Mouse (Mus musculus): ENCODE measurements around the gene Qrich1. TPM values are rescaled to one million over a fixed set of nuclear protein-coding genes. Genes with fewer than 3 reads are reported as not detected.

The Qrich1 gene
- total RNA-seq, 2 experiments from 2014 or later, result 140 to 155 TPM

GRCm38 (mm10) chr9:108566815-108567776 is 50.5 kb downstream of the Qrich1 start, which contains the start of gene Ndufaf3:
Ndufaf3 (minus strand) TSS chr9:108567434.
- Histone ChIP-seq H3K4me3 (peak within 1 kb of the TSS; percentile 80), H3K27ac (peak within 1 kb of the TSS; percentile 98)
- intact Hi-C loops (cut with DNase I), result loop anchor here (5.0 kb wide), 1 partner anchor 80 kb away; the partner anchor contains the start of gene Arih2
- TF ChIP-seq CTCF (IDR thresholded peaks at IDR 0.05), result peak; percentile 98
- DNase-seq (ENCODE audit: extremely low spot score in 1 of 2, low spot score in 2 of 2), result peak; percentile 94 to 96

- intact Hi-C loops (cut with DNase I), result loop anchor here (5.0 kb wide), 1 partner anchor 79 kb away; the partner anchor contains the start of gene Arih2
- Histone ChIP-seq H3K4me3 (peak overlapping the region; percentile 80), H3K27ac (peak overlapping the region; percentile 98)
- peak in 1 of 2 experiments; percentile 24 for DNase-seq (ENCODE audit: extremely low spot score in 1 of 2, low spot score in 2 of 2)
- no peak for TF ChIP-seq CTCF (IDR thresholded peaks at IDR 0.05)
These were observed 51.4 kb downstream of the Qrich1 start for GRCm38 (mm10) chr9:108567931-108568419.

GRCm38 (mm10) chr9:108568511-108568921 is 51.9 kb downstream of the Qrich1 start:
- intact Hi-C loops (cut with DNase I), result loop anchor here (5.0 kb wide), 1 partner anchor 79 kb away; the partner anchor contains the start of gene Arih2
- no peak overlapping the region for H3K27ac ChIP-seq

GRCm38 (mm10) chr9:108569381-108570206 is 53.0 kb downstream of the Qrich1 start, which contains the start of gene Dalrd3:
Dalrd3 (plus strand) TSS chr9:108569886.
- intact Hi-C loops (cut with DNase I), result loop anchor here (5.0 kb wide), 1 partner anchor 78 kb away; the partner anchor contains the start of gene Arih2
- no peak for TF ChIP-seq CTCF (IDR thresholded peaks at IDR 0.05)
- H3K27ac ChIP-seq, result peak within 1 kb of the TSS; percentile 81

More at GRCm38 (mm10) chr9:108568511-108568921, 51.9 kb downstream of the Qrich1 start:
- no peak for TF ChIP-seq CTCF (IDR thresholded peaks at IDR 0.05)
- peak in 1 of 2 experiments; percentile 14 for DNase-seq (ENCODE audit: extremely low spot score in 1 of 2, low spot score in 2 of 2)
- no peak overlapping the region for H3K4me3 ChIP-seq

GRCm38 (mm10) chr9:108570207-108570896 is 53.7 kb downstream of the Qrich1 start:
- peak; percentile 70 for TF ChIP-seq CTCF (IDR thresholded peaks at IDR 0.05)
- H3K4me3 ChIP-seq, result peak overlapping the region; percentile 72
- intact Hi-C loops (cut with DNase I), result no loop called here
- H3K27ac ChIP-seq, result peak overlapping the region; percentile 81
- peak; percentile 63 to 71 for DNase-seq (ENCODE audit: extremely low spot score in 1 of 2, low spot score in 2 of 2)

More at GRCm38 (mm10) chr9:108569381-108570206, 53.0 kb downstream of the Qrich1 start, which contains the start of gene Dalrd3:
- peak within 1 kb of the TSS; percentile 72 for H3K4me3 ChIP-seq
- peak; percentile 79 to 89 for DNase-seq (ENCODE audit: extremely low spot score in 1 of 2, low spot score in 2 of 2)

GRCm38 (mm10) chr9:108571401-108571973 is 54.9 kb downstream of the Qrich1 start:
- Histone ChIP-seq H3K27ac (no peak overlapping the region), H3K4me3 (no peak overlapping the region)
- intact Hi-C loops (cut with DNase I), result no loop called here
- DNase-seq (ENCODE audit: extremely low spot score in 1 of 2, low spot score in 2 of 2), result no peak
- no peak for TF ChIP-seq CTCF (IDR thresholded peaks at IDR 0.05)

- no peak for TF ChIP-seq CTCF (IDR thresholded peaks at IDR 0.05)
- no peak overlapping the region for H3K4me3 ChIP-seq
- DNase-seq (ENCODE audit: extremely low spot score in 1 of 2, low spot score in 2 of 2), result no peak
- intact Hi-C loops (cut with DNase I), result no loop called here
- H3K27ac ChIP-seq, result no peak overlapping the region
These were observed 55.7 kb downstream of the Qrich1 start for GRCm38 (mm10) chr9:108572321-108572720.

GRCm38 (mm10) chr9:108573774-108574690 is 57.4 kb downstream of the Qrich1 start:
- TF ChIP-seq CTCF (IDR thresholded peaks at IDR 0.05), result peak; percentile 47
- intact Hi-C loops (cut with DNase I), result no loop called here
- DNase-seq (ENCODE audit: extremely low spot score in 1 of 2, low spot score in 2 of 2), result no peak
- Histone ChIP-seq H3K27ac (no peak overlapping the region), H3K4me3 (no peak overlapping the region)

GRCm38 (mm10) chr9:108574921-108575320 is 58.3 kb downstream of the Qrich1 start:
- Histone ChIP-seq H3K27ac (no peak overlapping the region), H3K4me3 (no peak overlapping the region)
- TF ChIP-seq CTCF (IDR thresholded peaks at IDR 0.05), result no peak
- intact Hi-C loops (cut with DNase I), result no loop called here
- no peak for DNase-seq (ENCODE audit: extremely low spot score in 1 of 2, low spot score in 2 of 2)

Data from left cerebral cortex, adult 2 months (tissue).